Mouse (Mus musculus) hindbrain, embryonic 13.5 days (tissue): ENCODE measurements around the gene Agap1. TPM values are rescaled to one million over a fixed set of nuclear protein-coding genes. Genes with fewer than 3 reads are reported as not detected.

ENCODE experiments used
- ATAC-seq: fragments of 200-750 bp; cut with Nextera tagmentation; 2 replicates; pipeline ENCODE4 v1.8.0; 2017; ENCODE audit warnings: moderate TSS enrichment; ENCODE audit not compliant: low FRiP score
- H3K27ac ChIP-seq: fragments of 300-500 bp; sonication (generic); 2 replicates; pipeline ENCODE4 v1.5.1; 2015; ENCODE audit warnings: inconsistent platforms, mild to moderate bottlenecking, moderate library complexity
- H3K27me3 ChIP-seq: fragments of 300-500 bp; sonication (generic); 2 replicates; pipeline ENCODE4 v1.6.1; 2015; ENCODE audit warnings: mild to moderate bottlenecking, inconsistent platforms
- H3K36me3 ChIP-seq: fragments of 300-500 bp; sonication (generic); 2 replicates; pipeline ENCODE4 v1.6.1; 2015; ENCODE audit warnings: mild to moderate bottlenecking, inconsistent platforms
- H3K4me1 ChIP-seq: fragments of 300-500 bp; sonication (generic); replicated peaks from 2 replicates; pipeline ENCODE4 v1.6.1; 2015; ENCODE audit warnings: inconsistent platforms
- H3K4me2 ChIP-seq: fragments of 300-500 bp; sonication (generic); 2 replicates; pipeline ENCODE4 v1.6.1; 2015; ENCODE audit warnings: inconsistent platforms, mild to moderate bottlenecking, moderate library complexity
- H3K4me3 ChIP-seq: fragments of 300-500 bp; sonication (generic); 2 replicates; pipeline ENCODE4 v1.5.1; 2015; ENCODE audit warnings: mild to moderate bottlenecking, inconsistent platforms
- H3K9ac ChIP-seq: fragments of 300-500 bp; sonication (generic); 2 replicates; pipeline ENCODE4 v1.6.1; 2015; ENCODE audit warnings: mild to moderate bottlenecking, inconsistent platforms
- H3K9me3 ChIP-seq: fragments of 300-500 bp; sonication (generic); 2 replicates; pipeline ENCODE4 v1.6.1; 2016; ENCODE audit warnings: inconsistent platforms
- WGBS: fragments of 180-500 bp; shearing (Covaris S2); methylation state at CpG from one replicate; pipeline ENCODE4 v1.1.7; 2015; 5-methylcytosine and 5-hydroxymethylcytosine counted together
- polyA plus RNA-seq: library from polyadenylated mRNA; unstranded; fragments of >200 nt; fragmentation: Nextera tagmentation; extraction: Ambion mirVana; gene quantifications from 2 replicates; pipeline ENCODE4 v1.2.1, GENCODE M21; 2015

Agap1 gene
- polyA plus RNA-seq, 1 experiment from 2014 or later: 51.3 TPM

GRCm38 (mm10) chr1:89439351-89439750 lies 15.3 kb upstream of the Agap1 start:
- no peaks in the 10 kb centered on the region for H3K27me3 ChIP-seq
- H3K9ac ChIP-seq: no peak overlapping the region
- whole genome bisulfite sequencing: 83% methylated on average over 6 of the region's 6 CpGs
- no peak for ATAC-seq
- H3K4me1 ChIP-seq: peaks cover 25% of the 10 kb centered on the region
- H3K36me3 ChIP-seq: no peaks in the 10 kb centered on the region
- no peaks in the 10 kb centered on the region for H3K9me3 ChIP-seq
- no peak overlapping the region for H3K4me2 ChIP-seq
- H3K27ac ChIP-seq: no peak overlapping the region
- H3K4me3 ChIP-seq: no peak overlapping the region

GRCm38 (mm10) chr1:89441236-89441897 lies 13.2 kb upstream of the Agap1 start:
- 9% methylated on average over 5 of the region's 5 CpGs for WGBS
- Histone ChIP-seq H3K4me2 (no peak overlapping the region), H3K9me3 (no peaks in the 10 kb centered on the region), H3K9ac (no peak overlapping the region), H3K36me3 (no peaks in the 10 kb centered on the region), H3K27me3 (no peaks in the 10 kb centered on the region), H3K4me1 (peaks cover 25% of the 10 kb centered on the region), H3K4me3 (no peak overlapping the region), H3K27ac (peak overlapping the region; percentile 58)
- ATAC-seq: peak; percentile 30; the same call in 1 of the 2 replicates

GRCm38 (mm10) chr1:89443512-89443911 lies 11.1 kb upstream of the Agap1 start:
- Histone ChIP-seq H3K36me3 (no peaks in the 10 kb centered on the region), H3K4me1 (peaks cover 25% of the 10 kb centered on the region), H3K9me3 (no peaks in the 10 kb centered on the region), H3K27ac (peak overlapping the region; percentile 53), H3K4me3 (no peak overlapping the region), H3K4me2 (no peak overlapping the region), H3K27me3 (no peaks in the 10 kb centered on the region), H3K9ac (no peak overlapping the region)
- 0 out of 2 replicates have a peak, but pooled peaks have one; percentile 34 for ATAC-seq
- WGBS: 46% methylated on average over 9 of the region's 9 CpGs

GRCm38 (mm10) chr1:89444014-89444413 lies 10.6 kb upstream of the Agap1 start:
- Histone ChIP-seq H3K27me3 (no peaks in the 10 kb centered on the region), H3K4me2 (no peak overlapping the region), H3K4me1 (peaks cover 25% of the 10 kb centered on the region), H3K9ac (no peak overlapping the region), H3K27ac (peak overlapping the region; percentile 53; the same call in 1 of the 2 replicates), H3K4me3 (no peak overlapping the region), H3K9me3 (no peaks in the 10 kb centered on the region), H3K36me3 (no peaks in the 10 kb centered on the region)
- WGBS: 26% methylated on average over 3 of the region's 3 CpGs
- ATAC-seq: 0 out of 2 replicates have a peak, but pooled peaks have one; percentile 38

GRCm38 (mm10) chr1:89450139-89450538 lies 4.5 kb upstream of the Agap1 start:
- 85% methylated on average over 7 of the region's 7 CpGs for WGBS

GRCm38 (mm10) chr1:89452138-89452537 lies 2.5 kb upstream of the Agap1 start:
- Histone ChIP-seq H3K27me3 (no peaks in the 10 kb centered on the region), H3K36me3 (no peaks in the 10 kb centered on the region), H3K4me2 (no peak overlapping the region), H3K4me1 (peaks cover 24% of the 10 kb centered on the region), H3K4me3 (no peak overlapping the region), H3K9ac (no peak overlapping the region), H3K9me3 (no peaks in the 10 kb centered on the region), H3K27ac (no peak overlapping the region)
- 91% methylated on average over 8 of the region's 8 CpGs for WGBS
- ATAC-seq: no peak

More at GRCm38 (mm10) chr1:89450139-89450538, 4.5 kb upstream of the Agap1 start:
- H3K4me1 ChIP-seq: peaks cover 6% of the 10 kb centered on the region; the same call in 1 of the 2 replicates
- H3K27me3 ChIP-seq: no peaks in the 10 kb centered on the region
- no peaks in the 10 kb centered on the region for H3K36me3 ChIP-seq
- no peaks in the 10 kb centered on the region for H3K9me3 ChIP-seq
- no peak overlapping the region for H3K4me2 ChIP-seq
- H3K27ac ChIP-seq: no peak overlapping the region
- no peak overlapping the region for H3K9ac ChIP-seq
- H3K4me3 ChIP-seq: no peak overlapping the region
- no peak for ATAC-seq

- H3K27ac ChIP-seq: no peak overlapping the region
- peak overlapping the region; percentile 91 for H3K9ac ChIP-seq
- 31% methylated on average over 6 of the region's 6 CpGs for WGBS
- no peak for ATAC-seq
- H3K36me3 ChIP-seq: peaks cover 4% of the 10 kb centered on the region; the same call in 1 of the 2 replicates
- H3K9me3 ChIP-seq: peaks cover 7% of the 10 kb centered on the region; the same call in 1 of the 2 replicates
- H3K27me3 ChIP-seq: no peaks in the 10 kb centered on the region
- peak overlapping the region; percentile 85 for H3K4me3 ChIP-seq
- peak overlapping the region; percentile 92 for H3K4me2 ChIP-seq
- H3K4me1 ChIP-seq: peaks cover 31% of the 10 kb centered on the region
Observed at GRCm38 (mm10) chr1:89453666-89454065, 940 bp upstream of the Agap1 start.

GRCm38 (mm10) chr1:89455421-89456091 lies 950 bp downstream of the Agap1 start:
- Histone ChIP-seq H3K27ac (peak overlapping the region; percentile 91), H3K9me3 (peaks cover 7% of the 10 kb centered on the region; the same call in 1 of the 2 replicates), H3K4me2 (peak overlapping the region; percentile 92), H3K27me3 (no peaks in the 10 kb centered on the region), H3K9ac (peak overlapping the region; percentile 91), H3K4me1 (peaks cover 36% of the 10 kb centered on the region), H3K4me3 (peak overlapping the region; percentile 85), H3K36me3 (peaks cover 4% of the 10 kb centered on the region; the same call in 1 of the 2 replicates)
- peak; percentile 22; the same call in 1 of the 2 replicates for ATAC-seq
- under 1% methylated on average over 51 of the region's 51 CpGs for WGBS

GRCm38 (mm10) chr1:89456456-89456855 lies 1.9 kb downstream of the Agap1 start:
- Histone ChIP-seq H3K27ac (0 out of 2 replicates have a peak overlapping the region, but pooled peaks have one; percentile 91), H3K4me1 (peaks cover 45% of the 10 kb centered on the region), H3K9ac (peak overlapping the region; percentile 91), H3K27me3 (no peaks in the 10 kb centered on the region), H3K4me2 (peak overlapping the region; percentile 92), H3K9me3 (peaks cover 7% of the 10 kb centered on the region; the same call in 1 of the 2 replicates), H3K36me3 (peaks cover 4% of the 10 kb centered on the region; the same call in 1 of the 2 replicates), H3K4me3 (peak overlapping the region; percentile 85)
- 16% methylated on average over 5 of the region's 5 CpGs for WGBS
- ATAC-seq: no peak

GRCm38 (mm10) chr1:89457126-89458031 lies 2.8 kb downstream of the Agap1 start:
- peak overlapping the region; percentile 91 for H3K9ac ChIP-seq
- no peak for ATAC-seq
- peak overlapping the region; percentile 85 for H3K4me3 ChIP-seq
- peaks cover 53% of the 10 kb centered on the region for H3K4me1 ChIP-seq
- H3K36me3 ChIP-seq: peaks cover 4% of the 10 kb centered on the region; the same call in 1 of the 2 replicates
- WGBS: 47% methylated on average over 17 of the region's 17 CpGs
- no peak overlapping the region for H3K27ac ChIP-seq
- H3K4me2 ChIP-seq: peak overlapping the region; percentile 92
- H3K27me3 ChIP-seq: no peaks in the 10 kb centered on the region
- peaks cover 7% of the 10 kb centered on the region; the same call in 1 of the 2 replicates for H3K9me3 ChIP-seq

GRCm38 (mm10) chr1:89461881-89462280 lies 7.3 kb downstream of the Agap1 start:
- H3K27me3 ChIP-seq: no peaks in the 10 kb centered on the region
- no peak overlapping the region for H3K4me2 ChIP-seq
- H3K4me3 ChIP-seq: no peak overlapping the region
- no peak overlapping the region for H3K27ac ChIP-seq
- WGBS: 83% methylated on average over 5 of the region's 5 CpGs
- ATAC-seq: no peak
- peaks cover 66% of the 10 kb centered on the region for H3K4me1 ChIP-seq
- H3K9ac ChIP-seq: no peak overlapping the region
- H3K36me3 ChIP-seq: peaks cover 4% of the 10 kb centered on the region; the same call in 1 of the 2 replicates
- peaks cover 7% of the 10 kb centered on the region; the same call in 1 of the 2 replicates for H3K9me3 ChIP-seq
